Mouse (Mus musculus) midbrain, postnatal 0 days (tissue): Measurements from ENCODE around the gene Pheta2. TPM values are rescaled to one million over a fixed set of nuclear protein-coding genes. Genes with fewer than 3 reads are reported as not detected.

ENCODE experiments used
- ATAC-seq: fragments of 200-750 bp; cut with Nextera tagmentation; 2 replicates; pipeline ENCODE4 v1.8.0; 2017; ENCODE audit warnings: moderate number of reproducible peaks, mild to moderate bottlenecking, moderate TSS enrichment, moderate library complexity; ENCODE audit not compliant: low FRiP score
- DNase-seq: peaks from one replicate; pipeline ENCODE4 v3.0.0-alpha.2; 2015; ENCODE audit warnings: low spot score
- H3K27ac ChIP-seq: fragments of 300-500 bp; sonication (generic); 2 replicates; pipeline ENCODE4 v1.5.1; 2014; ENCODE audit warnings: low read depth, mild to moderate bottlenecking, low read length, mixed read lengths
- H3K27me3 ChIP-seq: fragments of 300-500 bp; sonication (generic); 2 replicates; pipeline ENCODE4 v1.6.1; 2014; ENCODE audit warnings: low read length, control low read depth, mixed read lengths; ENCODE audit not compliant: insufficient read depth
- H3K36me3 ChIP-seq: fragments of 300-500 bp; sonication (generic); 2 replicates; pipeline ENCODE4 v1.6.1; 2014; ENCODE audit warnings: low read length, control low read depth, mixed read lengths; ENCODE audit not compliant: insufficient read depth
- H3K4me1 ChIP-seq: fragments of 300-500 bp; sonication (generic); 2 replicates; pipeline ENCODE4 v1.6.1; 2014; ENCODE audit warnings: mild to moderate bottlenecking, control low read depth, antibody characterized with exemption, low read length, mixed read lengths; ENCODE audit not compliant: insufficient read depth
- H3K4me2 ChIP-seq: fragments of 300-500 bp; sonication (generic); 2 replicates; pipeline ENCODE4 v1.6.1; 2014; ENCODE audit warnings: low read depth, mild to moderate bottlenecking, low read length, mixed read lengths; ENCODE audit not compliant: poor library complexity, severe bottlenecking
- H3K4me3 ChIP-seq: fragments of 300-500 bp; sonication (generic); 2 replicates; pipeline ENCODE4 v1.5.1; 2014; ENCODE audit warnings: low read depth, mild to moderate bottlenecking, low read length, moderate library complexity
- H3K9ac ChIP-seq: fragments of 300-500 bp; sonication (generic); replicated peaks from 2 replicates; pipeline ENCODE4 v1.6.1; 2014; ENCODE audit warnings: mild to moderate bottlenecking, low read length, moderate library complexity, mixed read lengths; ENCODE audit not compliant: poor library complexity, severe bottlenecking
- H3K9me3 ChIP-seq: fragments of 300-500 bp; sonication (generic); 2 replicates; pipeline ENCODE4 v1.6.1; 2016; ENCODE audit warnings: low read length, control low read depth
- CTCF ChIP-seq: IDR thresholded peaks from 2 replicates; pipeline ENCODE4 v1.5.1; 2016; ENCODE audit warnings: antibody characterized with exemption, mild to moderate bottlenecking
- WGBS: fragments of 180-500 bp; shearing (Covaris S2); extraction: QIAGEN DNeasy Blood & Tissue Kit; methylation state at CpG from one replicate; pipeline ENCODE4 v1.1.7; 2014; 5-methylcytosine and 5-hydroxymethylcytosine counted together
- polyA plus RNA-seq: library from polyadenylated mRNA; unstranded; fragments of >200 nt; fragmentation: Nextera tagmentation; extraction: Ambion mirVana; gene quantifications from 2 replicates; pipeline ENCODE4 v1.2.1, GENCODE M21; 2015
- total RNA-seq: library from RNA; depleted of rRNA; stranded (reverse); fragments of >200 nt; gene quantifications from 2 replicates; pipeline ENCODE4 v1.2.3, GENCODE M21; 2014

Pheta2 gene
- total and polyA plus RNA-seq, 2 experiments from 2014 or later: 0.88 to 1.5 TPM

DNA sequence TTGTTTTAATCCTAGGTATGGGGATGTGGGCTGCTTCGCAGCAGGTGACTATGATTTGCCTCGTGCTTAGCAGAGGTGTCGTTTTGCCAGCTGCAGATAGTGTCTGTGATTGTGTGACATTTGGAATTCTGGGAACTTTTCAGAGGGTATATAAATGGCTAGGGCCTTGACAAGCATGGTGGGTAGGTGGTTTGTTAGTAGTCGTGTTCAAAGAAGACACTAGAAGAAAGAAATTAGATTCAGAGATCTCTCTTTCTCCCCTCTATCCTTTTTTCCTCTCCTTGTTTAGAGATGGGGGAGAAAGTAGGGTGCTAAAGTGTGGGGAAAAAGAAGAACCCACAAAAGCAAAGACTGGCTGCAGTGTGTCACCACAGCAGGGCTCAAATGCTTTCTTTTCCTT, 29.4 kb downstream of the Pheta2 start:
- Histone ChIP-seq H3K36me3 (no peaks in the 10 kb centered on the region), H3K9me3 (no peaks in the 10 kb centered on the region), H3K4me2 (no peak overlapping the region), H3K27me3 (no peaks in the 10 kb centered on the region), H3K27ac (no peak overlapping the region), H3K4me3 (no peak overlapping the region), H3K4me1 (no peaks in the 10 kb centered on the region), H3K9ac (no peak overlapping the region)
- no peak for ATAC-seq
- DNase-seq: no peak
- no peak for TF ChIP-seq CTCF
- WGBS: 90% methylated on average over 4 of the region's 4 CpGs

DNA sequence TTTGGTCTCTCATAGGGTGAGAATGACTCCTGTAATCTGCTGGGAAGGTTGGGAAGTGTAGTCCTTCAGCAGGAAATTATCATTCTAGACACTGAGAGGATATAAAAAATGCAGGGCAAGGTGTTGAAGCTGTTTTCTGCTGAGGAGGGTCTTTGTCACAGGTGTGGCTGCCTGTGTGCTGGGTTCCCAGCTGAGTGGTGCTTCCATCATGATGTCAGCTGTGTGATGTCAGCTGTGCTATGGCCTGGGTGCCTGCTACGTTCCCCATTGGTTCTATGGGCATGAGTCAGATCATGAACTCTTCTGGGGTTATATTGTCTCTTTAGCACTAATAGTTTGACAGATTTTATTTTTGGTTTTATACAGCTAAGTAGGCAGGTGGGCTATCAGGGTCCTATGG, 30.1 kb downstream of the Pheta2 start:
- DNase-seq: no peak
- H3K36me3 ChIP-seq: no peaks in the 10 kb centered on the region
- ATAC-seq: no peak
- no peak overlapping the region for H3K4me2 ChIP-seq
- H3K27me3 ChIP-seq: no peaks in the 10 kb centered on the region
- no peak overlapping the region for H3K27ac ChIP-seq
- no peaks in the 10 kb centered on the region for H3K9me3 ChIP-seq
- H3K9ac ChIP-seq: no peak overlapping the region
- no peak for TF ChIP-seq CTCF
- WGBS: 88% methylated on average over 1 of the region's 1 CpGs
- H3K4me1 ChIP-seq: no peaks in the 10 kb centered on the region
- H3K4me3 ChIP-seq: no peak overlapping the region

DNA sequence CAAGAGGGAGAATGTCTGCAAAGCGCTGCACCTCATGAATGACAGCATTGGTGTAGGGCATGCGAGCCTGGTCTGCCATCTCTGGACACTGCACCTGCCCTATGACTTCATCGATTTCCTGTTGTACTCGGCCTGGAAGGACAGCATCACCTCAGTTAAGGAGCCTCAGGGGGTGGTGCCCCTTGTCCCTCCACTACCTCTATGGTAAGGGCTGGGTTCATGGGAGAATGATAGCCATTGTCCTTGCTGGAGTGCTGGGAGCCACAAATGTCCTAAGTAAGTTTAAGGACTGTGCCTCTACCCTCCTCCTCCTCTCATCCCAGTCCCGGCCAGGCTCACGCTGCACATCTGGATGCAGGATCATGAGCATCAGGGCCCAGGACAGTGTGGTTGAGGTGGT, 33.7 kb downstream of the Pheta2 start:
- H3K27ac ChIP-seq: no peak overlapping the region
- no peak overlapping the region for H3K4me2 ChIP-seq
- no peaks in the 10 kb centered on the region for H3K36me3 ChIP-seq
- no peak for TF ChIP-seq CTCF
- WGBS: 92% methylated on average over 6 of the region's 6 CpGs
- H3K9ac ChIP-seq: no peak overlapping the region
- no peaks in the 10 kb centered on the region for H3K9me3 ChIP-seq
- DNase-seq (no peak), ATAC-seq (no peak)
- no peaks in the 10 kb centered on the region for H3K27me3 ChIP-seq
- no peak overlapping the region for H3K4me3 ChIP-seq
- no peaks in the 10 kb centered on the region for H3K4me1 ChIP-seq

DNA sequence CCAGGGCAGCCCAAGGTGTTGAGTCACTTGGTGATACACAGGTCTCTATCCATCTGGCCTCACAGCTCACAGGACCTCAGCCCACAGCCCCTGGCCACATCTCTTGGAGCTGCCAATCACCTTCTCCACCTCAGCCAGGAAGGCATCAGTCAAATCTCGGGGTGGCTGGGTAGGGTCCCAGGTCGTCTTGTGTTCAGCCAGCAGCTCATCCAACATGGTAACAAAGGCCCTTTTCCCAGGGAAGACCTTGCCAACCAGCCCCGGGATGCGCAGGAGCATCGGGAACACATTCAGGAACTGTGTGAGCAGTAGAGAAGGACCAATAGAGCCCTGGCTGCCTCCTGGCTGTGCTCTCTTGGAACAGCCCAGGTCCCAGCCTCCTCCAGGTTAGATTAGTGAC, 34.2 kb downstream of the Pheta2 start:
- Histone ChIP-seq H3K9me3 (no peaks in the 10 kb centered on the region), H3K27ac (no peak overlapping the region), H3K36me3 (no peaks in the 10 kb centered on the region), H3K4me1 (no peaks in the 10 kb centered on the region), H3K4me3 (no peak overlapping the region), H3K4me2 (no peak overlapping the region), H3K9ac (no peak overlapping the region), H3K27me3 (no peaks in the 10 kb centered on the region)
- ATAC-seq: no peak
- whole genome bisulfite sequencing: 84% methylated on average over 5 of the region's 5 CpGs
- no peak for DNase-seq
- no peak for TF ChIP-seq CTCF

DNA sequence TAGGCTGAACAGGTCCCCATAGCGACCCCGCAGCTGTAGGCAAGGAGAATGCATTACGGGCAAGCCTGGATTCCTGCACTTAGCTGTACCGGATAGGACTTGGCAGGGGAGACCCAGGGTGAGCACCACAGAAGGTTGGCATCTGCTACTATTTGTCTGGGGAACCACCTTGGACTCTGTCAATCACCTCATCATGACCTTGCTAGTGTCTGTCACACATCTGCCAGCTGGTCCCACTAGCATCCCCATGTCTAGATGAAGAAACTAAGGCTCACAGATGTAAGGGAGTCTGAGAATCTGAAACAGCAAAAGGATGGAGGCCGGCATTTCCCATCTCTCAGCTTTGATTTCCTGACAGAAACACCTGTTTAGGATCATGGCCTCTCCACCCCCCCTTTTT, 35.7 kb downstream of the Pheta2 start:
- no peak for TF ChIP-seq CTCF
- Histone ChIP-seq H3K4me2 (no peak overlapping the region), H3K4me3 (no peak overlapping the region), H3K9ac (no peak overlapping the region), H3K27me3 (no peaks in the 10 kb centered on the region), H3K9me3 (no peaks in the 10 kb centered on the region), H3K4me1 (no peaks in the 10 kb centered on the region), H3K27ac (no peak overlapping the region), H3K36me3 (no peaks in the 10 kb centered on the region)
- 81% methylated on average over 5 of the region's 5 CpGs for WGBS
- ATAC-seq (no peak), DNase-seq (no peak)

DNA sequence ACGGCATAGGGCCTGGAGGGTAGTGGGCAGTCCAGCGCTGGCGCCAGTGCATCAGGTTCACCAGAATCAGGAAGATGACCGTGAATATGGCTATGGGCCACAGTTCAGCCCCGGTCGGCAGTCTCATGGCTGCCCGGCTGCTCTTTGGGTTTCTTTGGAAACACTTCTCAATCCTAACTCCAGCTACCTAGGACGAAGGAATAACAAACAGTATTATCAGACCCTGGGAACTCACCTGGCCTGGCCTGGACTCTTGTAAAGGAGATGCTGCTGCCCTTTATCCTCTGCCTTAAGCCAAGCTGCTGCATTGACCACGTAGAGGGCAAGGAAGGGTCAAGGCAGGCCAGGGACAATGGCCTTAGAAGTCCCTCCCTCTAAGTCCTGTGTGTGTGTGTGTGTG, 37.1 kb downstream of the Pheta2 start:
- Histone ChIP-seq H3K4me3 (no peak overlapping the region), H3K4me2 (no peak overlapping the region), H3K9ac (no peak overlapping the region), H3K9me3 (no peaks in the 10 kb centered on the region), H3K27ac (no peak overlapping the region), H3K36me3 (no peaks in the 10 kb centered on the region), H3K4me1 (no peaks in the 10 kb centered on the region), H3K27me3 (no peaks in the 10 kb centered on the region)
- 85% methylated on average over 9 of the region's 9 CpGs for WGBS
- TF ChIP-seq CTCF: no peak
- DNase-seq: no peak
- no peak for ATAC-seq
